Mouse (Mus musculus) ES-E14 (cell line): ENCODE results near the gene Fbxl16. TPM values are rescaled to one million over a fixed set of nuclear protein-coding genes. Genes with fewer than 3 reads are reported as not detected.

Source experiments
- DNase-seq: peaks from one replicate; pipeline ENCODE4 v3.0.0-alpha.2; 2013; ENCODE audit warnings: low read depth, low spot score
- H3K27ac ChIP-seq: 2 replicates; pipeline ENCODE4 v1.5.1; 2012; ENCODE audit warnings: low read depth, mild to moderate bottlenecking, low read length, moderate library complexity, mixed read lengths; ENCODE audit not compliant: poor library complexity, insufficient read depth, severe bottlenecking
- H3K36me3 ChIP-seq: 2 replicates; pipeline ENCODE4 v1.6.1; 2012; ENCODE audit warnings: mild to moderate bottlenecking, low read length, moderate library complexity, mixed read lengths; ENCODE audit not compliant: control insufficient read depth, poor library complexity, insufficient read depth, severe bottlenecking
- H3K4me1 ChIP-seq, 2 experiments: fragments of 150-350 bp in 1 of 2; sonication (generic) in 1 of 2; 2 replicates each; pipeline ENCODE4 v1.6.1; 2012; ENCODE audit warnings: low read length in 2 of 2, mild to moderate bottlenecking in 1 of 2, mixed read lengths in 1 of 2; ENCODE audit not compliant: control insufficient read depth in 2 of 2, insufficient read depth in 2 of 2, poor library complexity in 1 of 2
- H3K4me3 ChIP-seq, 2 experiments: fragments of 150-350 bp in 1 of 2; sonication (generic) in 1 of 2; 2 replicates each; pipeline ENCODE4 v1.5.1; 2012; ENCODE audit warnings: low read length in 2 of 2, low read depth in 1 of 2, mild to moderate bottlenecking in 1 of 2, mixed read lengths in 1 of 2; ENCODE audit not compliant: insufficient read depth in 1 of 2, poor library complexity in 1 of 2, severe bottlenecking in 1 of 2
- H3K9ac ChIP-seq: 2 replicates; pipeline ENCODE4 v1.6.1; 2012; ENCODE audit warnings: low read depth, mild to moderate bottlenecking, low read length, mixed read lengths; ENCODE audit not compliant: poor library complexity, insufficient read depth, severe bottlenecking
- H3K9me3 ChIP-seq: fragments of 150-350 bp; sonication (generic); 2 replicates; pipeline ENCODE4 v1.6.1; 2012; ENCODE audit warnings: low read depth, mild to moderate bottlenecking, low read length; ENCODE audit not compliant: control insufficient read depth, insufficient read depth
- CHD2 ChIP-seq: IDR thresholded peaks from 2 replicates; pipeline ENCODE4 v1.6.1; 2014; ENCODE audit warnings: mild to moderate bottlenecking, low read depth, low read length, inconsistent platforms
- HCFC1 ChIP-seq: IDR thresholded peaks from 2 replicates; pipeline ENCODE4 v1.6.1; 2012; ENCODE audit warnings: low read length, inconsistent platforms, borderline replicate concordance; ENCODE audit not compliant: insufficient read depth
- MAFK ChIP-seq: IDR thresholded peaks from 2 replicates; pipeline ENCODE4 v1.6.1; 2014; ENCODE audit warnings: mild to moderate bottlenecking, low read depth, low read length, inconsistent platforms; ENCODE audit not compliant: insufficient read depth
- ZC3H11A ChIP-seq: IDR thresholded peaks from 2 replicates; pipeline ENCODE4 v1.6.1; 2012; ENCODE audit warnings: low read depth, mild to moderate bottlenecking, inconsistent platforms, low read length, borderline replicate concordance
- ZNF384 ChIP-seq: IDR thresholded peaks from 2 replicates; pipeline ENCODE4 v1.6.1; 2012; ENCODE audit warnings: low read depth, low read length, inconsistent platforms
- in situ Hi-C, 2 experiments: fragments of 600-800 bp; cut with MboI; formaldehyde crosslinking; loops; one replicate each; pipeline ENCODE4 v1.15.1; 2025; ENCODE audit warnings: low sequenced_read_pairs in 2 of 2, inconsistent platforms in 1 of 2; ENCODE audit not compliant: unreplicated experiment in 2 of 2
- total RNA-seq: library from RNA; depleted of rRNA; stranded (reverse); fragments of 300-350 nt; gene quantifications from 2 replicates; pipeline ENCODE4 v1.2.3, GENCODE M21; 2012

Gene Fbxl16
- total RNA-seq, 1 experiment, result 1.7 TPM

- no peak for TF ChIP-seq HCFC1
- TF ChIP-seq ZC3H11A, result no peak
- no peak for TF ChIP-seq ZNF384
- TF ChIP-seq CHD2, result no peak
- no peak for TF ChIP-seq MAFK
- no peaks in the 10 kb centered on the region for H3K9me3 ChIP-seq
- peak overlapping the region; percentile 94 for H3K9ac ChIP-seq
- H3K4me1 ChIP-seq, result peaks cover 2 to 6% of the 10 kb centered on the region in 2 experiments; a peak in 1 of 4 replicates
- DNase-seq, result no peak
- H3K4me3 ChIP-seq, result peak overlapping the region; percentile 88 to 93
- in situ Hi-C loops, result no loop called here
- H3K27ac ChIP-seq, result peak overlapping the region; percentile 22; the same call in 1 of the 2 replicates
- H3K36me3 ChIP-seq, result peaks cover 42% of the 10 kb centered on the region
These were observed 34.9 kb downstream of the Fbxl16 start for GRCm38 (mm10) chr17:25843636-25844395.

- in situ Hi-C loops, result no loop called here
- peaks cover 37% of the 10 kb centered on the region for H3K36me3 ChIP-seq
- H3K4me1 ChIP-seq, result peaks cover 2 to 6% of the 10 kb centered on the region in 2 experiments; a peak in 1 of 4 replicates
- peak; percentile 83 for DNase-seq
- peak within 1 kb of the TSS; percentile 22; the same call in 1 of the 2 replicates for H3K27ac ChIP-seq
- peak within 1 kb of the TSS; percentile 88 to 93 for H3K4me3 ChIP-seq
- no peaks in the 10 kb centered on the region for H3K9me3 ChIP-seq
- H3K9ac ChIP-seq, result peak within 1 kb of the TSS; percentile 94
- no peak for TF ChIP-seq HCFC1
- TF ChIP-seq CHD2, result no peak
- TF ChIP-seq ZC3H11A, result no peak
- no peak for TF ChIP-seq MAFK
- TF ChIP-seq ZNF384, result no peak
These were observed 35.6 kb downstream of the Fbxl16 start, which contains the start of gene Rhot2 for GRCm38 (mm10) chr17:25844396-25844901. Gene Rhot2 (minus strand): TSS chr17:25844851.

GRCm38 (mm10) chr17:25860229-25860628 is 51.3 kb downstream of the Fbxl16 start:
- DNase-seq, result no peak
- Histone ChIP-seq H3K9ac (no peak overlapping the region), H3K4me1 (peaks cover 0 to 4% of the 10 kb centered on the region in 2 experiments; a peak in 1 of 4 replicates), H3K9me3 (no peaks in the 10 kb centered on the region), H3K36me3 (peaks cover 2% of the 10 kb centered on the region; the same call in 1 of the 2 replicates), H3K4me3 (no peak overlapping the region), H3K27ac (no peak overlapping the region)
- TF ChIP-seq ZC3H11A (no peak), CHD2 (no peak), ZNF384 (no peak), HCFC1 (no peak), MAFK (no peak)
- in situ Hi-C loops, result no loop called here

- Histone ChIP-seq H3K27ac (no peak within 1 kb of the TSS), H3K9me3 (no peaks in the 10 kb centered on the region), H3K4me1 (peaks cover 0 to 3% of the 10 kb centered on the region in 2 experiments; a peak in 1 of 4 replicates), H3K4me3 (peak within 1 kb of the TSS; percentile 69 to 77), H3K36me3 (peaks cover 2% of the 10 kb centered on the region; the same call in 1 of the 2 replicates), H3K9ac (peak within 1 kb of the TSS; percentile 87)
- TF ChIP-seq CHD2, result no peak
- TF ChIP-seq ZC3H11A, result no peak
- TF ChIP-seq ZNF384, result no peak
- no peak for TF ChIP-seq MAFK
- TF ChIP-seq HCFC1, result no peak; the same call in 1 of the 2 replicates
- in situ Hi-C loops, result no loop called here
- DNase-seq, result no peak
These were observed 52.2 kb downstream of the Fbxl16 start, which contains the start of gene Wdr90 for GRCm38 (mm10) chr17:25860832-25861703. Gene Wdr90 (minus strand): TSS chr17:25861501.
